Mouse (Mus musculus) midbrain, embryonic 10.5 days (tissue): ENCODE results near the gene Sergef. TPM values are rescaled to one million over a fixed set of nuclear protein-coding genes. Genes with fewer than 3 reads are reported as not detected.

Experiments used
- DNase-seq: peaks from one replicate; pipeline ENCODE4 v3.0.0-alpha.2; 2017; ENCODE audit warnings: low spot score
- H3K27ac ChIP-seq: fragments of 300-500 bp; sonication (generic); replicated peaks from 2 replicates; pipeline ENCODE4 v1.5.1; 2016; ENCODE audit warnings: mild to moderate bottlenecking
- H3K27me3 ChIP-seq: fragments of 300-500 bp; sonication (generic); 2 replicates; pipeline ENCODE4 v1.6.1; 2016; ENCODE audit warnings: low read depth, mild to moderate bottlenecking; ENCODE audit not compliant: poor library complexity, severe bottlenecking
- H3K36me3 ChIP-seq: fragments of 300-500 bp; sonication (generic); 2 replicates; pipeline ENCODE4 v1.6.1; 2016; ENCODE audit warnings: mild to moderate bottlenecking, moderate library complexity
- H3K4me1 ChIP-seq: fragments of 300-500 bp; sonication (generic); 2 replicates; pipeline ENCODE4 v1.6.1; 2016
- H3K4me3 ChIP-seq: fragments of 300-500 bp; sonication (generic); 2 replicates; pipeline ENCODE4 v1.5.1; 2016; ENCODE audit warnings: mild to moderate bottlenecking, moderate library complexity
- H3K9me3 ChIP-seq: fragments of 300-500 bp; sonication (generic); replicated peaks from 2 replicates; pipeline ENCODE4 v1.6.1; 2016; ENCODE audit warnings: mild to moderate bottlenecking
- WGBS: fragments of 180-500 bp; shearing (Covaris S2); methylation state at CpG from one replicate; pipeline ENCODE4 v1.1.7; 2016; 5-methylcytosine and 5-hydroxymethylcytosine counted together
- polyA plus RNA-seq: library from polyadenylated mRNA; unstranded; fragments of >200 nt; fragmentation: Nextera tagmentation; extraction: Ambion mirVana; gene quantifications from 2 replicates; pipeline ENCODE4 v1.2.1, GENCODE M21; 2016

Gene Sergef
- polyA plus RNA-seq, 1 experiment from 2014 or later, result 17.6 TPM

GRCm38 (mm10) chr7:46612421-46612937, 27.1 kb downstream of the Sergef start:
- Histone ChIP-seq H3K27ac (no peak overlapping the region), H3K36me3 (peaks cover 27% of the 10 kb centered on the region), H3K9me3 (no peaks in the 10 kb centered on the region), H3K27me3 (no peaks in the 10 kb centered on the region), H3K4me3 (no peak overlapping the region), H3K4me1 (no peaks in the 10 kb centered on the region)
- WGBS, result 85% methylated on average over 6 of the region's 6 CpGs
- no peak for DNase-seq

- Histone ChIP-seq H3K9me3 (no peaks in the 10 kb centered on the region), H3K4me3 (no peak overlapping the region), H3K27ac (no peak overlapping the region), H3K36me3 (peaks cover 27% of the 10 kb centered on the region), H3K4me1 (no peaks in the 10 kb centered on the region), H3K27me3 (no peaks in the 10 kb centered on the region)
- 91% methylated on average over 9 of the region's 9 CpGs for WGBS
- DNase-seq, result no peak
These were observed 27.6 kb downstream of the Sergef start for GRCm38 (mm10) chr7:46611970-46612369.

GRCm38 (mm10) chr7:46609317-46609716, 30.3 kb downstream of the Sergef start:
- Histone ChIP-seq H3K4me3 (no peak overlapping the region), H3K27me3 (no peaks in the 10 kb centered on the region), H3K4me1 (0 out of 2 replicates have a peak, but pooled peaks cover 3% of the 10 kb centered on the region), H3K27ac (no peak overlapping the region), H3K9me3 (no peaks in the 10 kb centered on the region), H3K36me3 (peaks cover 21% of the 10 kb centered on the region)
- no peak for DNase-seq
- 88% methylated on average over 4 of the region's 4 CpGs for WGBS

GRCm38 (mm10) chr7:46607428-46608055, 32.1 kb downstream of the Sergef start:
- no peaks in the 10 kb centered on the region for H3K27me3 ChIP-seq
- H3K4me3 ChIP-seq, result no peak overlapping the region
- 0 out of 2 replicates have a peak, but pooled peaks cover 3% of the 10 kb centered on the region for H3K4me1 ChIP-seq
- peak; percentile 72 for DNase-seq
- 63% methylated on average over 11 of the region's 11 CpGs for WGBS
- H3K36me3 ChIP-seq, result peaks cover 7% of the 10 kb centered on the region
- H3K27ac ChIP-seq, result no peak overlapping the region
- H3K9me3 ChIP-seq, result no peaks in the 10 kb centered on the region

GRCm38 (mm10) chr7:46607031-46607426, 32.6 kb downstream of the Sergef start:
- WGBS, result 65% methylated on average over 8 of the region's 8 CpGs
- Histone ChIP-seq H3K4me1 (peaks cover 8% of the 10 kb centered on the region), H3K36me3 (peaks cover 2% of the 10 kb centered on the region; the same call in 1 of the 2 replicates), H3K27me3 (no peaks in the 10 kb centered on the region), H3K27ac (no peak overlapping the region), H3K9me3 (no peaks in the 10 kb centered on the region), H3K4me3 (no peak overlapping the region)
- no peak for DNase-seq

GRCm38 (mm10) chr7:46606391-46607030, 33.1 kb downstream of the Sergef start:
- peak; percentile 67 for DNase-seq
- Histone ChIP-seq H3K27ac (no peak overlapping the region), H3K27me3 (no peaks in the 10 kb centered on the region), H3K36me3 (no peaks in the 10 kb centered on the region), H3K4me1 (peaks cover 13% of the 10 kb centered on the region), H3K4me3 (no peak overlapping the region), H3K9me3 (no peaks in the 10 kb centered on the region)
- 85% methylated on average over 7 of the region's 7 CpGs for WGBS

GRCm38 (mm10) chr7:46603051-46603450, 36.6 kb downstream of the Sergef start:
- Histone ChIP-seq H3K36me3 (no peaks in the 10 kb centered on the region), H3K4me1 (peaks cover 19% of the 10 kb centered on the region), H3K27ac (peak overlapping the region; percentile 73; the same call in 1 of the 2 replicates), H3K4me3 (no peak overlapping the region), H3K9me3 (no peaks in the 10 kb centered on the region), H3K27me3 (no peaks in the 10 kb centered on the region)
- 94% methylated on average over 7 of the region's 7 CpGs for WGBS
- DNase-seq, result no peak

GRCm38 (mm10) chr7:46602079-46602478, 37.5 kb downstream of the Sergef start:
- H3K27ac ChIP-seq, result peak overlapping the region; percentile 73
- WGBS, result 70% methylated on average over 4 of the region's 4 CpGs
- H3K36me3 ChIP-seq, result no peaks in the 10 kb centered on the region
- H3K9me3 ChIP-seq, result no peaks in the 10 kb centered on the region
- no peak overlapping the region for H3K4me3 ChIP-seq
- peaks cover 19% of the 10 kb centered on the region for H3K4me1 ChIP-seq
- DNase-seq, result no peak
- no peaks in the 10 kb centered on the region for H3K27me3 ChIP-seq

GRCm38 (mm10) chr7:46601097-46601496, 38.5 kb downstream of the Sergef start:
- Histone ChIP-seq H3K4me1 (peaks cover 17% of the 10 kb centered on the region), H3K27me3 (no peaks in the 10 kb centered on the region), H3K27ac (peak overlapping the region; percentile 73), H3K36me3 (no peaks in the 10 kb centered on the region), H3K9me3 (no peaks in the 10 kb centered on the region), H3K4me3 (no peak overlapping the region)
- 64% methylated on average over 5 of the region's 5 CpGs for WGBS
- DNase-seq, result peak; percentile 24

GRCm38 (mm10) chr7:46597006-46597405, 42.6 kb downstream of the Sergef start:
- 90% methylated on average over 2 of the region's 2 CpGs for WGBS
- Histone ChIP-seq H3K27me3 (no peaks in the 10 kb centered on the region), H3K4me1 (peaks cover 11% of the 10 kb centered on the region), H3K27ac (no peak overlapping the region), H3K4me3 (no peak overlapping the region), H3K36me3 (no peaks in the 10 kb centered on the region), H3K9me3 (no peaks in the 10 kb centered on the region)
- no peak for DNase-seq

GRCm38 (mm10) chr7:46591546-46591945, 48.1 kb downstream of the Sergef start:
- H3K9me3 ChIP-seq, result no peaks in the 10 kb centered on the region
- H3K4me1 ChIP-seq, result peaks cover 7% of the 10 kb centered on the region
- H3K4me3 ChIP-seq, result no peak overlapping the region
- WGBS, result 93% methylated on average over 7 of the region's 7 CpGs
- no peak overlapping the region for H3K27ac ChIP-seq
- H3K27me3 ChIP-seq, result no peaks in the 10 kb centered on the region
- DNase-seq, result no peak
- no peaks in the 10 kb centered on the region for H3K36me3 ChIP-seq

- Histone ChIP-seq H3K36me3 (peaks cover 3% of the 10 kb centered on the region; the same call in 1 of the 2 replicates), H3K9me3 (no peaks in the 10 kb centered on the region), H3K4me1 (peaks cover 7% of the 10 kb centered on the region), H3K27ac (no peak overlapping the region), H3K4me3 (no peak overlapping the region), H3K27me3 (no peaks in the 10 kb centered on the region)
- 93% methylated on average over 12 of the region's 12 CpGs for WGBS
- no peak for DNase-seq
These were observed 50.4 kb downstream of the Sergef start for GRCm38 (mm10) chr7:46589181-46589580.

GRCm38 (mm10) chr7:46588005-46588404, 51.6 kb downstream of the Sergef start:
- peaks cover 3% of the 10 kb centered on the region; the same call in 1 of the 2 replicates for H3K36me3 ChIP-seq
- no peaks in the 10 kb centered on the region for H3K9me3 ChIP-seq
- H3K4me1 ChIP-seq, result peaks cover 7% of the 10 kb centered on the region
- no peak overlapping the region for H3K4me3 ChIP-seq
- no peaks in the 10 kb centered on the region for H3K27me3 ChIP-seq
- 78% methylated on average over 7 of the region's 7 CpGs for WGBS
- H3K27ac ChIP-seq, result no peak overlapping the region
- no peak for DNase-seq
